In genomic region chr3:152228843-152229242, GRCm38 (mm10) we compare ENCODE assay signal across 20 mouse cellular contexts. TPM values are rescaled to one million over a fixed set of nuclear protein-coding genes. Genes with fewer than 3 reads are reported as not detected.
DNase-seq lines count a peak whose midpoint lies in the region; ATAC-seq and TF ChIP-seq lines count a peak whose summit lies in the region.
"Had no signal": no experiment of that assay in that cellular context is flagged by ENCODE, and none has a peak within 500 bp of the region (broad histone marks: within the 10 kb centered on the region; RNA-seq: fewer than 3 reads in every experiment).

No protein-coding gene starts in this region.

- no peaks in the 10 kb centered on the region; the same call in 1 of the 2 replicates for H3K79me2 ChIP-seq in liver, adult 2 months (ENCODE audit: control insufficient read depth, insufficient read depth, low read length)
- H3K79me2 ChIP-seq in MEL (ENCODE audit: control insufficient read depth, insufficient read depth, low read length, poor library complexity): peaks cover 7% of the 10 kb centered on the region; the same call in 1 of the 2 replicates

- 88% methylated on average over 7 of the region's 7 CpGs for WGBS in kidney, adult 2 months
- WGBS in kidney, embryonic 16.5 days: 94% methylated on average over 7 of the region's 7 CpGs
- WGBS in liver, adult 2 months: 61% methylated on average over 7 of the region's 7 CpGs
- 84% methylated on average over 7 of the region's 7 CpGs for WGBS in liver, embryonic 11.5 days

- no peak for TF ChIP-seq POLR2A in kidney, adult 2 months (IDR thresholded peaks at IDR 0.05; ENCODE audit: low read depth, low read length)
- TF ChIP-seq POLR2A in liver, adult 2 months (IDR thresholded peaks at IDR 0.05; ENCODE audit: extremely low read depth, insufficient read depth, low read length): no peak
- no peak for TF ChIP-seq POLR2A in MEL (IDR thresholded peaks at IDR 0.05; ENCODE audit: control insufficient read depth in 1 of 2, insufficient read depth in 1 of 2, low read depth in 1 of 2, low read length in 2 of 2, poor library complexity in 1 of 2)

- no peak for TF ChIP-seq CTCF in kidney, adult 2 months (conservative IDR thresholded peaks at IDR 0.05; ENCODE audit: insufficient read depth, insufficient read length, low read depth, low read length)
- no peak for TF ChIP-seq CTCF in liver, adult 2 months (IDR thresholded peaks at IDR 0.05; ENCODE audit: low read depth, low read length)
- TF ChIP-seq CTCF in MEL (IDR thresholded peaks at IDR 0.05 in 2 of 3, conservative IDR thresholded peaks at IDR 0.05 in 1 of 3; ENCODE audit: control insufficient read depth in 1 of 3, insufficient read depth in 1 of 3, low read depth in 2 of 3, low read length in 3 of 3, poor library complexity in 1 of 3, severe bottlenecking in 1 of 3): no peak

- no peak overlapping the region for H3K27ac ChIP-seq in kidney, adult 2 months (ENCODE audit: insufficient read depth, low read depth, low read length)
- H3K27ac ChIP-seq in kidney, embryonic 16.5 days (ENCODE audit: low read length): no peak overlapping the region
- peak overlapping the region; percentile 84 for H3K27ac ChIP-seq in liver, adult 2 months (replicated peaks; ENCODE audit: insufficient read depth, low read depth, low read length)
- no peak overlapping the region for H3K27ac ChIP-seq in liver, embryonic 11.5 days (ENCODE audit: low read depth, low read length)
- H3K27ac ChIP-seq in MEL (ENCODE audit: control insufficient read depth, low read depth, low read length): no peak overlapping the region
- H3K27ac ChIP-seq: embryonic facial prominence, embryonic 10.5 days; embryonic facial prominence, embryonic 12.5 days; forebrain, embryonic 13.5 days; forebrain, embryonic 15.5 days had no signal

- peak; percentile 37 to 51; a peak in 2 of 4 replicates for TF ChIP-seq EP300 in MEL (IDR thresholded peaks at IDR 0.05; ENCODE audit: low read depth in 1 of 2, low read length in 2 of 2)

- no peak overlapping the region for H3K9ac ChIP-seq in kidney, embryonic 16.5 days (replicated peaks; ENCODE audit: low read length)
- no peak overlapping the region for H3K9ac ChIP-seq in liver, adult 2 months (ENCODE audit: low read depth, low read length)
- H3K9ac ChIP-seq in liver, embryonic 11.5 days (ENCODE audit: low read depth, low read length): no peak overlapping the region
- H3K9ac ChIP-seq in MEL (ENCODE audit: control insufficient read depth, low read depth, low read length, poor library complexity, severe bottlenecking): no peak overlapping the region
- H3K9ac ChIP-seq: embryonic facial prominence, embryonic 12.5 days; forebrain, embryonic 13.5 days; forebrain, embryonic 15.5 days; forebrain, postnatal 0 days had no signal

- H3K4me1 ChIP-seq in kidney, adult 2 months (ENCODE audit: control insufficient read depth, insufficient read depth, low read length): 0 out of 2 replicates have a peak, but pooled peaks cover 6% of the 10 kb centered on the region
- no peaks in the 10 kb centered on the region for H3K4me1 ChIP-seq in kidney, embryonic 16.5 days (ENCODE audit: insufficient read depth, low read length)
- peaks cover 10% of the 10 kb centered on the region; the same call in 1 of the 2 replicates for H3K4me1 ChIP-seq in liver, adult 2 months (ENCODE audit: control insufficient read depth, insufficient read depth, low read length)
- no peaks in the 10 kb centered on the region for H3K4me1 ChIP-seq in liver, embryonic 11.5 days (replicated peaks; ENCODE audit: control insufficient read depth, insufficient read depth, low read length)
- peaks cover 3 to 14% of the 10 kb centered on the region in 2 experiments for H3K4me1 ChIP-seq in MEL (ENCODE audit: control insufficient read depth in 1 of 2, insufficient read depth in 2 of 2, low read length in 2 of 2)
- H3K4me1 ChIP-seq: embryonic facial prominence, embryonic 10.5 days; embryonic facial prominence, embryonic 12.5 days; forebrain, embryonic 13.5 days; forebrain, embryonic 15.5 days had no signal

- H3K4me2 ChIP-seq in kidney, embryonic 16.5 days (replicated peaks; ENCODE audit: low read depth, low read length): no peak overlapping the region
- H3K4me2 ChIP-seq in liver, embryonic 11.5 days: no peak overlapping the region
- H3K4me2 ChIP-seq: embryonic facial prominence, embryonic 12.5 days; forebrain, embryonic 13.5 days; forebrain, embryonic 15.5 days had no signal

- TF ChIP-seq RAD21 in MEL (IDR thresholded peaks at IDR 0.05; ENCODE audit: low read depth, low read length): no peak

- H3K27me3 ChIP-seq in kidney, adult 2 months (replicated peaks; ENCODE audit: control insufficient read depth, insufficient read depth, low read length): no peaks in the 10 kb centered on the region
- H3K27me3 ChIP-seq in kidney, embryonic 16.5 days (ENCODE audit: insufficient read depth, low read length): no peaks in the 10 kb centered on the region
- no peaks in the 10 kb centered on the region for H3K27me3 ChIP-seq in liver, adult 2 months (ENCODE audit: control insufficient read depth, insufficient read depth, low read length)
- no peaks in the 10 kb centered on the region for H3K27me3 ChIP-seq in liver, embryonic 11.5 days (replicated peaks; ENCODE audit: control insufficient read depth, insufficient read depth, low read length)
- H3K27me3 ChIP-seq in MEL (ENCODE audit: control insufficient read depth in 1 of 2, insufficient read depth in 2 of 2, low read length in 2 of 2): no peaks in the 10 kb centered on the region
- H3K27me3 ChIP-seq: embryonic facial prominence, embryonic 12.5 days; forebrain, embryonic 13.5 days; forebrain, embryonic 15.5 days had no signal

- DNase-seq in kidney, adult 2 months: peak; percentile 34
- no peak for DNase-seq in liver, adult 2 months (ENCODE audit: extremely low read depth, low read depth, low spot score)
- no peak for DNase-seq in liver, embryonic 11.5 days (ENCODE audit: low spot score)
- no peak for DNase-seq in MEL (ENCODE audit: low read depth, low spot score)
- DNase-seq: adrenal gland, adult 2 months; adrenal gland, postnatal 10 days; adrenal gland, postnatal 25 days; cerebellum, adult 11 months; cerebellum, adult 18-20 months; cerebellum, adult 8-10 months; cerebellum, adult 9-11 months; cerebellum, postnatal 14 days; forebrain, postnatal 0 days had no signal

- H3K4me3 ChIP-seq in kidney, adult 2 months (ENCODE audit: insufficient read depth, low read depth, low read length): no peak overlapping the region
- H3K4me3 ChIP-seq in kidney, embryonic 16.5 days (ENCODE audit: low read length): no peak overlapping the region
- no peak overlapping the region for H3K4me3 ChIP-seq in liver, adult 2 months (ENCODE audit: insufficient read depth, low read depth, low read length)
- no peak overlapping the region for H3K4me3 ChIP-seq in liver, embryonic 11.5 days (ENCODE audit: low read depth, low read length)
- no peak overlapping the region for H3K4me3 ChIP-seq in MEL (ENCODE audit: control insufficient read depth in 1 of 2, insufficient read depth in 1 of 2, low read depth in 2 of 2, low read length in 2 of 2)
- H3K4me3 ChIP-seq: embryonic facial prominence, embryonic 10.5 days; embryonic facial prominence, embryonic 12.5 days; forebrain, embryonic 13.5 days; forebrain, embryonic 15.5 days had no signal

- no peak for ATAC-seq in kidney, embryonic 16.5 days (ENCODE audit: low FRiP score, low TSS enrichment)
- ATAC-seq in liver, embryonic 11.5 days (replicated peaks; ENCODE audit: low FRiP score): no peak
- no peak for ATAC-seq in inflammation-experienced regulatory T-cells, adult 6 months
- ATAC-seq: forebrain, embryonic 13.5 days; forebrain, embryonic 15.5 days; forebrain, postnatal 0 days had no signal

- H3K36me3 ChIP-seq in kidney, adult 2 months (ENCODE audit: control insufficient read depth, insufficient read depth, low read length): peaks cover 18% of the 10 kb centered on the region
- H3K36me3 ChIP-seq in kidney, embryonic 16.5 days (ENCODE audit: insufficient read depth, low read length): peaks cover 67% of the 10 kb centered on the region
- H3K36me3 ChIP-seq in liver, adult 2 months (ENCODE audit: control insufficient read depth, insufficient read depth, low read length): peaks cover 60% of the 10 kb centered on the region
- peaks cover 41% of the 10 kb centered on the region for H3K36me3 ChIP-seq in liver, embryonic 11.5 days (ENCODE audit: control insufficient read depth, insufficient read depth, low read length)
- H3K36me3 ChIP-seq in MEL (ENCODE audit: control insufficient read depth in 1 of 2, insufficient read depth in 2 of 2, low read length in 2 of 2): peaks cover 56 to 76% of the 10 kb centered on the region in 2 experiments

- H3K9me3 ChIP-seq in kidney, embryonic 16.5 days (ENCODE audit: low read length): no peaks in the 10 kb centered on the region
- no peaks in the 10 kb centered on the region for H3K9me3 ChIP-seq in liver, embryonic 11.5 days (ENCODE audit: control insufficient read depth, low read length)
- H3K9me3 ChIP-seq in MEL (replicated peaks; ENCODE audit: insufficient read depth, low read length): no peaks in the 10 kb centered on the region
- H3K9me3 ChIP-seq: embryonic facial prominence, embryonic 10.5 days; embryonic facial prominence, embryonic 12.5 days; forebrain, embryonic 13.5 days; forebrain, embryonic 15.5 days; G1E had no signal

RNA-seq across cellular contexts. Expression of gene Fubp1, which starts 18.6 kb away (rescaled TPM):
- polyA plus RNA-seq in kidney, adult 2 months (2012; rRNA removed): 40.8 and 49.0 TPM in 2 replicates
- 258 and 286 TPM in 2 replicates for polyA plus RNA-seq in kidney, embryonic 16.5 days (2015; fragmentation: Nextera tagmentation; extraction: Ambion mirVana)
- 61.9 and 71.5 TPM in 2 replicates for total RNA-seq in liver, adult 2 months (2014; rRNA removed)
- 17.5 and 28.1 TPM in 2 replicates for polyA plus RNA-seq in liver, adult 2 months (2012; rRNA removed)
- 234 and 253 TPM in 2 replicates for polyA plus RNA-seq in liver, embryonic 11.5 days (2014; fragmentation: Nextera tagmentation; extraction: Ambion mirVana)
- 202 and 251 TPM in 2 replicates for total RNA-seq in MEL (2012; rRNA removed)
- 100 to 1,000 TPM in 1 of 2 experiments, not detected in 1; 196 TPM for polyA plus RNA-seq in MEL (2012; ENCODE audit: insufficient read depth in 1 of 2, insufficient read length in 2 of 2, low read depth in 1 of 2, low replicate concordance in 2 of 2, missing spikeins in 1 of 2)
- 100 to 1,000 TPM; 197 to 282 (median 262) TPM for polyA plus RNA-seq in inflammation-experienced regulatory T-cells, adult 6 months (2017; shearing (Covaris generic))

RNA-seq across cellular contexts. Expression of gene Dnajb4, which starts 18.7 kb away (rescaled TPM):
- polyA plus RNA-seq in kidney, adult 2 months (2012; rRNA removed): 5.5 and 9.8 TPM in 2 replicates
- polyA plus RNA-seq in kidney, embryonic 16.5 days (2015; fragmentation: Nextera tagmentation; extraction: Ambion mirVana): 34.1 and 34.2 TPM in 2 replicates
- 22.4 and 23.0 TPM in 2 replicates for total RNA-seq in liver, adult 2 months (2014; rRNA removed)
- 5.3 and 6.3 TPM in 2 replicates for polyA plus RNA-seq in liver, adult 2 months (2012; rRNA removed)
- polyA plus RNA-seq in liver, embryonic 11.5 days (2014; fragmentation: Nextera tagmentation; extraction: Ambion mirVana): 29.7 and 33.1 TPM in 2 replicates
- 13.3 and 14.6 TPM in 2 replicates for total RNA-seq in MEL (2012; rRNA removed)
- polyA plus RNA-seq in MEL (2012; ENCODE audit: insufficient read depth in 1 of 2, insufficient read length in 2 of 2, low read depth in 1 of 2, low replicate concordance in 2 of 2, missing spikeins in 1 of 2): 10 to 100 TPM in 1 of 2 experiments, not detected in 1; 10.7 TPM
- polyA plus RNA-seq in inflammation-experienced regulatory T-cells, adult 6 months (2017; shearing (Covaris generic)): 1 to 10 TPM; 4.6 to 6.1 (median 5.8) TPM

RNA-seq across cellular contexts. Expression of gene Nexn, which starts 37.3 kb away (rescaled TPM):
- polyA plus RNA-seq in kidney, adult 2 months (2012; rRNA removed): 0.11 and 0.38 TPM in 2 replicates
- 9.5 and 10.9 TPM in 2 replicates for polyA plus RNA-seq in kidney, embryonic 16.5 days (2015; fragmentation: Nextera tagmentation; extraction: Ambion mirVana)
- 0.20 and 0.28 TPM in 2 replicates for total RNA-seq in liver, adult 2 months (2014; rRNA removed)
- not detected in 2 replicates for polyA plus RNA-seq in liver, adult 2 months (2012; rRNA removed)
- polyA plus RNA-seq in liver, embryonic 11.5 days (2014; fragmentation: Nextera tagmentation; extraction: Ambion mirVana): 3.7 and 5.5 TPM in 2 replicates
- 0.19 TPM in 1 of 2 replicates, not detected in the other for total RNA-seq in MEL (2012; rRNA removed)
- polyA plus RNA-seq in MEL (2012; ENCODE audit: insufficient read depth in 1 of 2, insufficient read length in 2 of 2, low read depth in 1 of 2, low replicate concordance in 2 of 2, missing spikeins in 1 of 2): under 1 TPM in 1 of 2 experiments, not detected in 1; 0.96 TPM
- 1 to 10 TPM; 1.3 to 5.6 (median 2.8) TPM for polyA plus RNA-seq in inflammation-experienced regulatory T-cells, adult 6 months (2017; shearing (Covaris generic))
- polyA plus RNA-seq: adrenal gland, adult 2 months; G1E had no signal
